Mouse (Mus musculus): ENCODE results near the gene Prr23a1.

The Prr23a1 gene

DNA sequence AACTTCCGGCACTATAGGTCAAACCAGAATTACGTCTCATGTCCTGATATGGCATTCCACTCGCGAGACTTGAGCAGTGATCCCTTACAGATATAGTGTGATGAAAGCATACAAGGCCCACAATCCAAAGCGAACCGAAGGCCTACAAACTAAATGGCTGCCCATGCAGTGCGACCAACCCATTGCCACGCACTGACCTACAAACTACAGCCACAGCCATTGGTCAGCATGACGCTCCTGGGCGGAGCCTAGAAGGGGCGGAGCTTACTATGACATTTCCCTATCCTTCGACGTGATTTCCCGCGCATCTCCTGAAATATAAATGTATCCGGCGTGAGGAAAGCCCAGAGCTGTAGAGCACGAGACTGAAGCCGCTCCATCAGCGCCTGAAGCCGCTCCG, at the start of gene Prr23a1:
Gene Prr23a1, plus strand, starts transcription at position 387 of the 400 bp plus-strand sequence.
- no peak for ATAC-seq (ENCODE audit: low TSS enrichment)

DNA sequence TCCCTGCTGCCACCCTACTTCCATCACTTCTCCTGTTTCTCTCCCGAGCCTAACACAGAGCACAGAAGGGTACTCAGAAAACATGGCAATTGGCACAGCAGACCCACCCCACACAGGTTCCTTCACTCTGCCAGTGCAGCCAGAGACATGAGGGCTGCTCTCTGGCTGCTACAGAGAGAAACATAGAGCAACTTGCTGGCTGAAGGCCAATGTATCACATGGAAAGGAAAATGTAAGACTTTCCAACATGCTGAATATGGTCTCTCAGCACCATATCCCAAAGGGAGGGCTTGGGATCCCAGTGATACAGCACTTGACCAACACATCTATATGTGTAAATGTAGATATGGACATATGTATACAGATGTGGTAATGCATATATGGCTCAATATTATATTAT, 43.3 kb upstream of the Prr23a1 start:
- ATAC-seq (ENCODE audit: low TSS enrichment): no peak

DNA sequence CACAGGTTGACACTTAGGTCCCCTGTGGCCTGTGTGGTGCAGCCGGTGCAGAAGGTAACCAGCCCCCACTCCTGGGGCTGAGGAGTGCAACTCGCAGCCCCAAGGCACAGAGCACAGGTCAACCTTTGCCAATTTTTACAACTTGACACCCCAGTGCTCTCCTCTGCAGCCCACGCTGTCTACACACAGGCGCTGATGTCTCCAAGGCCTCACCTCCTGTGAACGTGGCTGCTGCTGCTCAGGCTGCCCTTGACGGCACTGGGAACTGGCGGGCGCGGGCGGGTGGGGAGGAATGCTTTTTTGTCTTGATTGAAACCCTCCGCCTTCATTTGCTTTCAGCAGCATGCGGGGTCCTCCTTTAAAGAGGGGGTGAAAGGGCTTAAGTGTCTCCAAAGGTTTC, 38.3 kb upstream of the Prr23a1 start:
- ATAC-seq (ENCODE audit: low TSS enrichment): no peak

DNA sequence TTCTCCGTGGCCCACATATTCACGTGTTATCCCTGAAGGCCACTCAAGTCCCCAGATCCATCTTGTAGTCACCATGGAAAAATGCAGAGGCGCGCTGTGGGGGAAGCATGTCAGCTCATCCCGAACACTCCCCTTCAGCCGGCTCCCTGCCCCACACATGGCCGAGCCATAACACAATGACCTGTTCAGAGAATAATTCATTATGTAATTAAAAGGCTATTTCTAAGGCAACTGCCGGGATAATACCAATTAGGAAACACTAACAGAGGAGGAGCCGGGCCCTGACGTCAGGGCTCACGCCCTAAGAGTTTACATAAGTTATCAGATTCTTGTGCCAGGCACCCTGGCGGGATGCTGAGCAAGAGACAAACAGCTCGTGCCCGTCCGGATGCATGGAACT, 36.8 kb upstream of the Prr23a1 start:
- no peak for ATAC-seq (ENCODE audit: low TSS enrichment)

DNA sequence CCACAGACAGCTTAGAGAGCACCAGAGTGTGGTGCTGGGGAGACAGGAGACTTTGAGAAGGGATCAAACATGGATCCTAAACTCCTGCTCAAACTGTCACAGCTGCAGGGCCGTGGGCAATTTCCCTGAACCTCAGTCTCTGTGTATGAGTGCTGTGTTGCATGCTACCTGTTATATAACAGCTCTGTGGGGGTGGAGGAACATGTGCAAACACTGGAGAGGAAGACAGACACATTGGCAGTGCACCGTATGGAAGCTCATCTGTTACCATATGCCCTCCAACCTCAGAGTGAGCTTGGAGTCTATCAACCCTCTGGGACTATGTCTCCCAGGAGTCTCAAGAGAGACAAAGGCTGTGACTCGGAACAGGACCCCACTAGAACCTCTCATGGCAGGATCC, 36.4 kb upstream of the Prr23a1 start:
- ATAC-seq (ENCODE audit: low TSS enrichment): peak; percentile 52

DNA sequence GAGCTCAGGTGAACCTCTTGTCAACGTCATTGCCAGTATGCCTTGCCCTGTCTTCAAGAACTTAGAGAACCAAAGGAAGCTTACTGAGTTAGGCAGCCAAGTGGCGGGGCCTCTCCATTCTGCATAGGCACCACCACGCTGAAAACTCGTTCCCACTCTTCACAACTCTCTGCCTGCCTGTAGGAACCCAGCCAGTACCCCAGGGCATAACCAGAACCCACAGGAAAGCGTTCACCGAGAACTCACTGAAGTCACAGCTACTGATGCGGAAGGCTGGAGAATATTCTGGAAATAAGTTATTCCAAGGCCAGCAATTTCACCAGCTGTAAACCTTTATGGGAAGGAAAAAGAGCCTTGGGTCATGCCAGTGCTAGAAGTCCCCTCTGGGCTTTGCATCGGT, 34.7 kb upstream of the Prr23a1 start:
- no peak for ATAC-seq (ENCODE audit: low TSS enrichment)

DNA sequence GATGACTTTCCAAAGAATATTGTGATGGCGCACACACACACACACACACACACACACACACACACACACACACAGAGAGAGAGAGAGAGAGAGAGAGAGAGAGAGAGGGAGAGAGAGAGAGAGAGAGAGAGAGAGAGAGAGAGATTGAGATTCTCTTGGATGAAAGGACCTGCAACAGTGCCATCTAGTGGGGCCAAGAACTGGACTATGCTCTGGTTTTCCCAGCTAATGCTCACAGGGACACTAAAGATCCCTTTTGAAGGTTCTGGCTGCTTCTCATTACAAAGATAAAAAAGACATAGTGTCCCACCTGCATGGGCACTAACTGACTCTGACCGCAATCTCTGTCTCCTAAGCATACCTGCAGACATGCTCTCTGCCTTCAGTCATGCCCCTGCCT, 32.8 kb upstream of the Prr23a1 start:
- ATAC-seq (ENCODE audit: low TSS enrichment): peak; percentile 65; the same call in 1 of the 2 replicates

DNA sequence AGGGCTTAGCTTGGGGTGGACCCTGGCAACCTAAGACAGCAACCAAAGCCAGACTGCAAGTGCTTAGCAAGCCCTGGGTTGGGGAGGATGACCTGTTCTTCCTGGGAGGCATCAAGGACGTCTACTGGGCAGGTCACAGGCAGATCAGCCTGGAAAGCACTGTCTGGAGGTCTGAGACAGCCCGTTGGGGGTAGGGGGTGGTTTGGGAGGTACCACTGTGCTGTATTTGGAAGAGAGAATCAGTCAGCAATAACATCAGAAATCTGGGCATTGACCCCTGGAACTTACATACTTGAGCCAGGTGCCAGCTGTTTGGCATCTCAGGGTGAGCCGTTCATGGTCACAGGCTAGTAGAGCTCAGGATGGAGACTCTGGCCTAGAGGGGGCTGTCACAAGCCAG, 26.2 kb upstream of the Prr23a1 start:
- no peak for ATAC-seq (ENCODE audit: low TSS enrichment)

DNA sequence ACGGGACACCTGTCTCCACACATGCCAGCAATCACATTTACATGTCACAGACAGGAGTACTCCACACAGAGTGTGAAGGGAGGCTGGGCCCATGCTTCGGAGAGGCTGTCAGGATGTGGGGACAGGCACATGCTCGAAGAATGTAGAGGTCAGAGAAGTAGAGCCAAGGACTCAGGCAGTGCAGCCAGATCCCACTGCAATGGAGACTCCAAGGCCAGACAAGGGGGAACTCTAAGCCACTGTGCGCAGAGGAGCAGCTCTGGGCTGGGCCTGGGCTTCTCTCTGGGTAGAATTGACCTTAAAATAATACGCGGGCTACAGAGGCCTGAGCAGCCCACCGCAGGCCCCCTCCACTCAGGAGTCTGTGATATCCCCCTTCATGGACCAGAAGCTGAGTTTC, 24.7 kb upstream of the Prr23a1 start:
- no peak for ATAC-seq (ENCODE audit: low TSS enrichment)

DNA sequence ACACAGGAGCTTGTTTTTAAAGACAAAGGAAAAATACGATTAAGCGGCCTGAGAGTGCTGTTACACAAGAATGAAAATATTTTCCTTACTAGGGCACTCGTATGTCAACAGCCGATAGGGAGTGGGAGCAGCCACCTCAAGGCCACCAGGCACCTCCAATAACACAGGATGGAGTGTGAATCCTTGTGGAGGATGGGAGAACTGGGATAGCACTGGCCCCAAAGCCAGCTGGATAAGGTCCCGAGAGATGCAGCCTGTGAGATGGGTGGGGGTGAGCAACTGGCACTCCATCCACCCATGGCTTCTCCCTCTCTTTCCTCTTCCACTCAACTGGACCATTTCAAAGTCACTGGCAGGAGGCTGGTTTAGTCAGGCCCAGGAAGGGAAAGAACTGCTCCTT, 23.3 kb upstream of the Prr23a1 start:
- no peak for ATAC-seq (ENCODE audit: low TSS enrichment)

DNA sequence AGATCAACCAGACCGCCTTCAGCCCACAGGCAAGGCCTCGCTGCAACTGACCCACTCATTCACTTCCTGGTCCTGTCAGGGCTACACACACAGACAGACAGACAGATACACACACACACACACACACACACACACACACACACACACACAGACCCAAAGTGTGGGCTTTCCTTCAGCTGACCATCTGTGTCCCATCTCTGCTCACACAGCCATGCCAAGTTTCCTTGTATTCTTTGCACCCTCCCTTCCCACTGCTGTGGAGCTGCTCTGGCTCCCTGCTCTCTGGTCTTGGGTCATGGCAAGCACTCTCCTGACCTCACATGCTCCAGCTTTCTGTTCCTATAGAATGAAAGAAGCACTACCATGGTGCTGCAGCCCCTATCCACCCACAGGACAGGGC, 22.8 kb upstream of the Prr23a1 start:
- ATAC-seq (ENCODE audit: low TSS enrichment): no peak

DNA sequence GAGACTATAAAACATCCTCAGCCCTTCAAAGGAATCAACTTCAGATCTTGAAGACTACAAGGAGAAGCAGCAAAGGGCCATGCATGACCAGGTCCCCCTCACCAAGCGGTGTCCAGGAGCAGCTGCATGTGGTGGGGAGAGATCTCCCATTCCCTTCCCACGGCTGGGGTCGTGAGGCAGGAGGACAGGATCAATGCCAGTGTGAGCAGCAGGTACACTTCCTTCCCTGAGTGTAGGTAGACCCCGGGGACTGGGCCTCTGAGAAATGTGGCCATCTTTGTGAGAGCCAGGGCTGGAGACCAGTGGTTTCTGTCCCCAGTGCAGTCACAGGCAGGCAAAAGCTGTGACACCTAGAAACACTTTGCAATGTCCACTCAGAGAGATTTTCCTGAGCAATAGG, 21.8 kb upstream of the Prr23a1 start:
- ATAC-seq (ENCODE audit: low TSS enrichment): no peak

DNA sequence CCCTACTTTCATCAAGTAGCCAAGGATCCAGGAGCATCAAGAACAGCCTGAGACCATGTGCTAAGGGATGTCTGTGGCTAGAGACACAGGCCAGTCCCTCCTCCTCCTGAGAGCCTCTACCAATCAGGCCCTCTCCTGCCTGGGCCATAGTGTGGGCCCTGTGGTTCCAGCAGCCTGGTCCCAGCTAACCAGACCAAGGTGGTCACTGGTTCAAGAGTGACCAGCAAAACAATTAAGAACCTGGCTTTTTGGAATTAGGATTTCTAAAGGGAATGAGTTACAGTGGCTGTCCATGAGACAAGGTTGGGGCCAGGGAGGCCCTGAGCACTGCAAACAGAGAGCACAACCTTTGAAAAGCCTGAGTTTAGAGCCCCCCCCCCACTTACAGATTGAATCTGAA, 21.2 kb upstream of the Prr23a1 start:
- no peak for ATAC-seq (ENCODE audit: low TSS enrichment)

DNA sequence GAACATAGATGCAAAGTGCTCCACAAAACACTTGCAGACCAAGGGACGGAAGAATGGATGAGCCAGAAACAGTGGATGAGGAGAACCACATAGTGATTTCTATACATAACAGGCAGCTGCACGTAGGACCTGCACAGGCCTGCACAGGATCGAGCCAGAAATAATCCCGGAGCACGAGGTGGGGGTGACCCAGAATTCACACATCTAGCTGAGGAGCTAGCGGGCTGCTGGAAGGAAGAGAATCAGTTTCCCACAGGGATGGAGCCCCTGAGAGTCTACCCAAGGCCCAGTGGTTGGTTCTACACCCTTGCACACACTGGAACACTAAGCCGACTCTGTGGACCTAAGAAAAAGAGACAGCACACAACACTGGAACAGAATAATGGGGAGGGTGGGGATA, 18.5 kb upstream of the Prr23a1 start:
- no peak for ATAC-seq (ENCODE audit: low TSS enrichment)

DNA sequence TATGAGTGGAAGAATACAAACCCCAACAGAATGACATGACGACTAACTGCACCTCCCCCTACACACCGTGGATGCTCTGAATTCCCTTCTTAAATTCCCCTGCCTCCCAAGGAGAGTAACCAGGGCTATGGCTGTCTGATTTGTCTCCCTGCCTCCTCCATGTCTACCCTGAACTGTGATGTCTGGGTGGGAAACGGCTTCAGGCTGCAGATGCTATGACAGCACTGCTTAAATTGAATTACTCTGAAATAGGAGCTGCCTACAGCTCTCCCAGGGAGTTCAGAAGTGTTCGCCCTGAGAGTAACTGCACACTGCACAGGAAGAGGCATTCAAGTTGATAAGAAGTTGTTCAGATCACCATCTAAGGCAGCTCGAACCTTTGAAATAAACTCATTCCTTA, 12.8 kb upstream of the Prr23a1 start:
- ATAC-seq (ENCODE audit: low TSS enrichment): no peak

DNA sequence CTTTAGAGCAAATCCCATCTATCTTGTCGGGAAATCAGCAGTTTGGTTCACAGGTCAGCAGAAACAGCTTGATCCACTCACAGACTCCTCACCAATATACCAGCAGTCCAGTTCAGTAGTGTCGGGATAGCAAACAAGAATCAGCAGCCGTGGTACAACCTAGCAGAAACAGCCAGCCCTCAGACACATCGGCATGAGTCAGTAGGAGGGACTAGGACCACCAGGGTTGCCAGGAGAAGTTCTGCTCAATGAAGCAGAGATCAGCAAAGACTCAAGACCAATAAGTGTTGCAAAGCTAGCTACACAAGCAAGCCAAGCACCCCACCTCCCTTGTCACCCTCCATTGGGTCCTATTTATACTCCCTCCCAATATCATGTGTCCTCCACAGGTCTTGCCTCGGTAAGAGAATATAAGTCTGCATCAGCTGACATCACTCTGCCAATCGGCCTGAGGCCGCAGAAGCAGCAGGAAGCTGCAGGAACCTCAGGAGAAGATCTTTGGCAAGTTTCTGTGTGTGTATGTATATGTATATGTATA, 4.7 kb upstream of the Prr23a1 start:
- ATAC-seq (ENCODE audit: low TSS enrichment): no peak

DNA sequence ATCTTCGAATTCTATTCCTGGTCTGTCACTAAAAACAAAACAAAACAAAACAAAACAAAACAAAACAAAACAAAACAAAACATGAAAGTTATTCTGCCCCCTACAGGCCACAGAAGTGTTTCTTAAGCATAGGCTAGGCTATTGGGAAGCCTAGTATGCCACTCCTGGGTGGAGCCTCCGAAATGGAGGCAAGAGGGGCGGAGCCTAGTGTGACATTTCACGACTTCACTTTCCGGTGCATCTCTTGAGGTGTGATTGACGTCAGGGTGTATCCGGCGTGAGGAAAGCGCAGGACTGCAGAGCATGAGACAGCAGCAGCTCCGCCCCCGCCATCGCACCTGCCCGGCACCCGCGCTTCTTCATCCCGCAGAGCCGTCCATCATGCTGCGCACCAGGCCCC, 13.9 kb downstream of the Prr23a1 start, which contains the start of gene Prr23a2:
Gene Prr23a2, plus strand, starts transcription at position 285 of the 400 bp plus-strand sequence.
- ATAC-seq (ENCODE audit: low TSS enrichment): no peak

DNA sequence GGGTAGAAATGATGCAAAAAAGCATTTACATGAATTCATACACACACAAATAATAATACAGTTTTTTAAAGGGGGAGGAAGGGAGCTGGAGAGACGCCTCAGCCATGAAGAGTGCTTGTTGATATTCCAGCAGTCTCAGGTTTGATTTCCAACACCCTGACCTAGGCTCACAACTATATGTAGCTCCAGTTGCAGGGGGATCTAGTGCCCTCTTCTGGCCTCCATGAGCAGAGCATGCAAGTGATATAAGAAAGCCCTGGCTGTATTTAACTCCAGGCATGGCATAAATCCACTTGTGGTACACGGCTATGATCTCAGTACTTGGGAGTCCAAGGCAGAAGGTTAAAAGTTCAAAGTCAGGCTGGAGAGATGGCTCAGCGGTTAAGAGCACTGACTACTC, 21.2 kb downstream of the Prr23a1 start:
- ATAC-seq (ENCODE audit: low TSS enrichment): no peak

DNA sequence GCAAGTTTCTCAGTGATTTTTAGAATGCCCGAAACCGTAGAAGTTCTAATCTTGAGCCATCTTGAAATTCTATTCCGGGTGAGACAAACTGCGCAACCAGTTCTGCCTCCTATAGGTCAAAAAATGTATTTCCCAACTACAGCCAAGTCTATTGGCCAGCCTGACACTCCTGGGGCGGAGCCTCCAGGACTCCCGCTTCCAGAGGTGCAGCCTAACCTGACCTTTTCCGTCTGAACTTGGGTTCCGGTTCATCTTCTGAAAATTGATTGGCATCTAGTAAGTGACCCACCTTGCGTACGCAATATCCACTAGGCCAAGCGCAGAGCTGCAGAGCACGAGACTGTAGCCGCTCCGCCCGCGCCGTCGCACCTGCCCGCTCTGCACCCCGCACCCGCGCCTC, 22.3 kb downstream of the Prr23a1 start, which contains the start of gene Prr23a3:
Gene Prr23a3, plus strand, starts transcription at position 197 of the 400 bp plus-strand sequence.
- ATAC-seq (ENCODE audit: low TSS enrichment): no peak
